Mouse (Mus musculus) midbrain, embryonic 13.5 days (tissue): ENCODE measurements around the gene Cct4. TPM values are rescaled to one million over a fixed set of nuclear protein-coding genes. Genes with fewer than 3 reads are reported as not detected.

Source experiments
- ATAC-seq: fragments of 200-750 bp; cut with Nextera tagmentation; 2 replicates; pipeline ENCODE4 v1.8.0; 2017; ENCODE audit warnings: mild to moderate bottlenecking, moderate TSS enrichment, moderate library complexity
- H3K27ac ChIP-seq: fragments of 300-500 bp; sonication (generic); 2 replicates; pipeline ENCODE4 v1.5.1; 2015; ENCODE audit warnings: inconsistent platforms, mild to moderate bottlenecking, moderate library complexity
- H3K27me3 ChIP-seq: fragments of 300-500 bp; sonication (generic); 2 replicates; pipeline ENCODE4 v1.6.1; 2015; ENCODE audit warnings: mild to moderate bottlenecking, inconsistent platforms
- H3K36me3 ChIP-seq: fragments of 300-500 bp; sonication (generic); 2 replicates; pipeline ENCODE4 v1.6.1; 2015; ENCODE audit warnings: mild to moderate bottlenecking, inconsistent platforms
- H3K4me1 ChIP-seq: fragments of 300-500 bp; sonication (generic); replicated peaks from 2 replicates; pipeline ENCODE4 v1.6.1; 2015; ENCODE audit warnings: inconsistent platforms
- H3K4me2 ChIP-seq: fragments of 300-500 bp; sonication (generic); replicated peaks from 2 replicates; pipeline ENCODE4 v1.6.1; 2015; ENCODE audit warnings: moderate library complexity, mild to moderate bottlenecking, inconsistent platforms
- H3K4me3 ChIP-seq: fragments of 300-500 bp; sonication (generic); replicated peaks from 2 replicates; pipeline ENCODE4 v1.5.1; 2015; ENCODE audit warnings: mild to moderate bottlenecking, inconsistent platforms
- H3K9ac ChIP-seq: fragments of 300-500 bp; sonication (generic); replicated peaks from 2 replicates; pipeline ENCODE4 v1.6.1; 2015; ENCODE audit warnings: mild to moderate bottlenecking, inconsistent platforms
- H3K9me3 ChIP-seq: fragments of 300-500 bp; sonication (generic); 2 replicates; pipeline ENCODE4 v1.6.1; 2016; ENCODE audit warnings: mild to moderate bottlenecking, inconsistent platforms
- WGBS: fragments of 180-500 bp; shearing (Covaris S2); methylation state at CpG from one replicate; pipeline ENCODE4 v1.1.7; 2015; 5-methylcytosine and 5-hydroxymethylcytosine counted together
- polyA plus RNA-seq: library from polyadenylated mRNA; unstranded; fragments of >200 nt; fragmentation: Nextera tagmentation; extraction: Ambion mirVana; gene quantifications from 2 replicates; pipeline ENCODE4 v1.2.1, GENCODE M21; 2015

Cct4 gene
- polyA plus RNA-seq, 1 experiment from 2014 or later, result 322 TPM

- Histone ChIP-seq H3K4me3 (peak within 1 kb of the TSS; percentile 59), H3K27me3 (no peaks in the 10 kb centered on the region), H3K9ac (peak within 1 kb of the TSS; percentile 72), H3K4me1 (peaks cover 30% of the 10 kb centered on the region), H3K36me3 (peaks cover 36% of the 10 kb centered on the region), H3K4me2 (peak within 1 kb of the TSS; percentile 70), H3K9me3 (peaks cover 33% of the 10 kb centered on the region), H3K27ac (peak within 1 kb of the TSS; percentile 70)
- WGBS, result 44% methylated on average over 56 of the region's 56 CpGs
- peak; percentile 88 for ATAC-seq
Observed at GRCm38 (mm10) chr11:22971835-22972709, 18.2 kb upstream of the Cct4 start, which contains the start of gene Zrsr1. Zrsr1 (plus strand) TSS chr11:22972005.

DNA sequence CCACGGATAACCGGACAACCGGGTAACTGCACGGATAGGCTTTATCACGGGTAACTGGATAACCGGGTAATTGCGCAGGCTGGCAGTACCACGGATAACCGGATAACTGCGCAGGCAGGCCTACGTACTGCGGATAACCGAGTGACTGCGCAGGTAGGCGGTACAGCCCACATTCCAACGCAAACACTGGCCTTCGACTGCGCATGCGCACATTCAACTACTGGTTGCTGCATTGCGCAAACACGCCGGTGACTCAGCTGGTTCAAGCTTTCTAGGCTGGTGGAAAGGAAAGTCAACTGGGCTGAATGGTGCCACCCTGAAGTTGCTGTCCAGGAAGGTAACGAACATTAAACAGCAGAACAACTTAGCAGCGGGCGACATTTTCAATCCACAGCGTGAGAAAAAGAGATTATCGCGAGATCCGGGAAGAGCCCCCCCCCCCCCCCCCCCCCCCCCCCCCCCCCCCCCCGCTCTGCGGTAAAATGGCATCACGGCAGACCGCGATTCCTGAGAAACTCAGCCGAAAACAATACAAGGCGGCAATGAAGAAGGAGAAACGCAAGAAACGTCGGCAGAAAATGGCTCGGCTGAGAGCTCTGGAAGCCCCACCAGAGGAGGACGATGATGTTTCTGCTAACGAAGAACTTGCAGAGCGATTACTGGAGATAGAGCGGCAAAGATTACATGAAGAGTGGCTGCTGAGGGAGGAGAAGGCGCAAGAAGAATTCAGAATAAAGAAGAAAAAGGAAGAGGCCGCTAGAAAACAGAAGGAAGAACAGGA is 17.4 kb upstream of the Cct4 start:
- WGBS, result 50% methylated on average over 43 of the region's 46 CpGs
- peaks cover 25% of the 10 kb centered on the region for H3K9me3 ChIP-seq
- H3K4me3 ChIP-seq, result peak overlapping the region; percentile 59
- H3K27ac ChIP-seq, result peak overlapping the region; percentile 70
- peak overlapping the region; percentile 72 for H3K9ac ChIP-seq
- no peaks in the 10 kb centered on the region for H3K27me3 ChIP-seq
- H3K4me1 ChIP-seq, result peaks cover 39% of the 10 kb centered on the region
- ATAC-seq, result peak; percentile 76
- H3K36me3 ChIP-seq, result peaks cover 36% of the 10 kb centered on the region
- peak overlapping the region; percentile 70 for H3K4me2 ChIP-seq

- WGBS, result 42% methylated on average over 14 of the region's 14 CpGs
- Histone ChIP-seq H3K27me3 (no peaks in the 10 kb centered on the region), H3K4me3 (peak overlapping the region; percentile 59), H3K36me3 (peaks cover 41% of the 10 kb centered on the region), H3K27ac (peak overlapping the region; percentile 59), H3K4me2 (peak overlapping the region; percentile 70), H3K9me3 (peaks cover 25% of the 10 kb centered on the region), H3K9ac (peak overlapping the region; percentile 65), H3K4me1 (peaks cover 43% of the 10 kb centered on the region)
- ATAC-seq, result no peak
Observed at GRCm38 (mm10) chr11:22973599-22973998, 16.7 kb upstream of the Cct4 start.

GRCm38 (mm10) chr11:22978215-22978614 is 12.1 kb upstream of the Cct4 start:
- Histone ChIP-seq H3K9ac (no peak overlapping the region), H3K4me3 (no peak overlapping the region), H3K36me3 (peaks cover 24% of the 10 kb centered on the region), H3K9me3 (peaks cover 6% of the 10 kb centered on the region; the same call in 1 of the 2 replicates), H3K4me1 (peaks cover 70% of the 10 kb centered on the region), H3K27ac (no peak overlapping the region), H3K4me2 (no peak overlapping the region), H3K27me3 (no peaks in the 10 kb centered on the region)
- WGBS, result 95% methylated on average over 3 of the region's 3 CpGs
- ATAC-seq, result no peak

DNA sequence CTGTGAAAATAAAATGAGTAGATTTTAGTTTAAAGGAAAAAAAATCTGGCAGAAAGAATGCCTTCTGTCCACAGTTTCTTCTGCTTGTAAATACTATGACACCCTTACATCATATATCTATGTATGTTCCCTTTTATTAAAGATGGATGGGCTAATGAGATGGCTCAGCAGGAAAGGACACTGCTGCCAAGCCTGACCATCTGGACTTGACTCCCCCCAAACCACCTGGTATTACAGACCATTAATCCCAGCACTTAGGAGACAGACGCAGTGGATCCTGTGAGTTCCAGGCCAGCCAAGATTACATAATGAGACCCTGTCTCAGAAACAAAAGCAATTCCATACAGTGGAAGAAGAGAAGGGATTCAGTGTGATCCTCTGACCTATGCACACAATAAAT is 11.6 kb upstream of the Cct4 start:
- Histone ChIP-seq H3K9me3 (0 out of 2 replicates have a peak, but pooled peaks cover 2% of the 10 kb centered on the region), H3K4me1 (peaks cover 70% of the 10 kb centered on the region), H3K27ac (no peak overlapping the region), H3K4me2 (no peak overlapping the region), H3K4me3 (no peak overlapping the region), H3K36me3 (peaks cover 23% of the 10 kb centered on the region), H3K9ac (no peak overlapping the region), H3K27me3 (no peaks in the 10 kb centered on the region)
- no peak for ATAC-seq
- 38% methylated on average over 1 of the region's 1 CpGs for WGBS

DNA sequence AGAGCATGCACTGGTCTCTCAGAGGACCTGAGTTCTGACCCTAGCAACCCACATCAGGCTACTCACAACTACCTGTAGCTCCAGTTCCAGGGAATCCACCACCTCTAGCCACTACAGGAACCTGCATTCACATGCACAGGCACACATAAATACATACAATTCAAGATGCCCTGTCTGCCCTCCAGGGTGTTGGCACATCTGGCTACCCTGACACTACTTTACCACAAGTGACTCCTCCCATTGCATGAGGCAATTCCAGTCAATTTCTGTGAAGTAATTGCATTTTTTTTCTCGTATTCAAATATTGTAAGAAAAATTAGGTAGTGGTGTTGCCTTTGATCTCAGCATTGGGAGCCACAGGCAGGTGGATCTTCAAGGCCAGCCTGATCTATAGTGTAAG is 11.1 kb upstream of the Cct4 start:
- no peak overlapping the region for H3K27ac ChIP-seq
- WGBS, result 79% methylated on average over 1 of the region's 1 CpGs
- no peak overlapping the region for H3K9ac ChIP-seq
- H3K4me3 ChIP-seq, result no peak overlapping the region
- peaks cover 20% of the 10 kb centered on the region for H3K36me3 ChIP-seq
- H3K9me3 ChIP-seq, result no peaks in the 10 kb centered on the region
- no peak overlapping the region for H3K4me2 ChIP-seq
- no peak for ATAC-seq
- H3K4me1 ChIP-seq, result peaks cover 65% of the 10 kb centered on the region
- H3K27me3 ChIP-seq, result no peaks in the 10 kb centered on the region

- Histone ChIP-seq H3K27ac (no peak overlapping the region), H3K4me3 (peak overlapping the region; percentile 61), H3K9ac (peak overlapping the region; percentile 78), H3K4me2 (peak overlapping the region; percentile 78), H3K4me1 (peaks cover 50% of the 10 kb centered on the region), H3K9me3 (no peaks in the 10 kb centered on the region), H3K36me3 (peaks cover 20% of the 10 kb centered on the region), H3K27me3 (0 out of 2 replicates have a peak, but pooled peaks cover 2% of the 10 kb centered on the region)
- ATAC-seq, result no peak
- 50% methylated on average over 4 of the region's 4 CpGs for WGBS
Observed at GRCm38 (mm10) chr11:22981041-22981440, 9.3 kb upstream of the Cct4 start.

- peak overlapping the region; percentile 78 for H3K9ac ChIP-seq
- peak; percentile 37 for ATAC-seq
- peaks cover 17% of the 10 kb centered on the region for H3K36me3 ChIP-seq
- peak overlapping the region; percentile 94 for H3K27ac ChIP-seq
- peak overlapping the region; percentile 78 for H3K4me2 ChIP-seq
- no peaks in the 10 kb centered on the region for H3K9me3 ChIP-seq
- peak overlapping the region; percentile 61 for H3K4me3 ChIP-seq
- H3K4me1 ChIP-seq, result peaks cover 45% of the 10 kb centered on the region
- WGBS, result 6% methylated on average over 12 of the region's 12 CpGs
- H3K27me3 ChIP-seq, result 0 out of 2 replicates have a peak, but pooled peaks cover 2% of the 10 kb centered on the region
Observed at GRCm38 (mm10) chr11:22981543-22981950, 8.8 kb upstream of the Cct4 start.

DNA sequence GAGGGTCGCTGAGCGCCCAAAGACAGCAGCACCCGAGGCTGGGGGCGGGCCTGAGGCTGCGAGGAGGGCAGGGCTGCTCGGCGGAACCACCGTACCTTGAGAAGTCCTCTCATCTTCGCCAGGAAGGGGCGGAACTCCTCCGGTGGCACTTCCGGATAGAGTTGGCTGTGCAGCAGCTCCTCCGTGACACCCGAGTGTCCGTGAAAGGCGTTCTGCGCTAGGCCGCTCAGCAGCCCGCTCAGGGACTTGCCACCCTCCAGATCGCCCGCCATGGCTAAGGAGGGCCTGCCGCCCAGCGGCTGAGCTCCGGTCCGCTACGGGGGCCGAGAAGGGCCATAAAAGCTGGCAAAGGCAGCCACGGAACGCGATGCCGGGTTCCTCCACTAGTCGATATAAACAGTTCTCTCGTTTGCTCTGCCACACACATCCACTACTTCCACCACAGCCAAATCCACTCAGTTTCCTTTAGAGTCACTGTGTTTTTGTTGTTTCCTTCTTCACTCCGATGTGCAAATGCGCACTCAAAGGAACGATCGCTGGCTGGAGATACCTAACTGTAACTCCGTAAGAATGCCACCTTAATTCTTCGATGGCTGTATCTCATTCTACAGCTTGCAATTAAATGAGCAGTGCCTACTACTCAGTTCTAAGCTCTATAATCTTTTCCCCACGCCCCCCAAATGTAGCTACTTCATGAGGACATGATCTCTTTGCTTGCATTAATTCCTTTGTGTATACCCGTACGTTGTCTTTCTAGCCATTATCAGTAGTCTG is 8.1 kb upstream of the Cct4 start, which contains the start of the genes Gm28048 and Commd1:
Gene Gm28048 (minus strand): TSS at position 107 of the 774 bp plus-strand sequence.
Gene Commd1 (minus strand): TSS at position 399 of the 774 bp plus-strand sequence.
- H3K27ac ChIP-seq, result peak within 1 kb of the TSS; percentile 94
- 0 out of 2 replicates have a peak, but pooled peaks cover 2% of the 10 kb centered on the region for H3K27me3 ChIP-seq
- ATAC-seq, result peak; percentile 96
- peaks cover 39% of the 10 kb centered on the region for H3K4me1 ChIP-seq
- H3K9ac ChIP-seq, result peak within 1 kb of the TSS; percentile 78
- peak within 1 kb of the TSS; percentile 78 for H3K4me2 ChIP-seq
- H3K36me3 ChIP-seq, result peaks cover 13% of the 10 kb centered on the region
- no peaks in the 10 kb centered on the region for H3K9me3 ChIP-seq
- H3K4me3 ChIP-seq, result peak within 1 kb of the TSS; percentile 61
- WGBS, result 2% methylated on average over 42 of the region's 42 CpGs

DNA sequence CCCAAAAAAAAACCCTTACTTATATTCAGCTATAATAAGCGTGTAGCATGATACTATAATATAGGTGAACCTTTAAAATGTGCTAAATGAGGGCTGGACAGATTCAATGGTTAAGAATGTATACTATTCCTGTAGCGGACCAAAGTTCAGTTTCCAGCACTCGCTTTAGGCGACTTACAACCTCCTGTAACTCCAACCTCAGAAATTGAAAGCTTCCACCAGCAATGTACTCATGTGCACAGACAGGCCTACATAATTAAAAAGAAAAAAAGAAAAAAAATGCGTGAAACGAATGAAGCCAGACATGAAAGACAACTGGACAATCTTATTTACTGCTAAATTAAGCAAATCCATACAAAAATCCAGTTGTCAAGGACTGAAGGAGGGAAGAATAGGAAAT is 7.5 kb upstream of the Cct4 start:
- 0 out of 2 replicates have a peak, but pooled peaks cover 2% of the 10 kb centered on the region for H3K27me3 ChIP-seq
- H3K36me3 ChIP-seq, result peaks cover 6% of the 10 kb centered on the region
- no peaks in the 10 kb centered on the region for H3K9me3 ChIP-seq
- no peak for ATAC-seq
- no peak overlapping the region for H3K9ac ChIP-seq
- no peak overlapping the region for H3K4me3 ChIP-seq
- H3K4me2 ChIP-seq, result no peak overlapping the region; the same call in 1 of the 2 replicates
- no peak overlapping the region for H3K27ac ChIP-seq
- peaks cover 32% of the 10 kb centered on the region for H3K4me1 ChIP-seq
- WGBS, result 67% methylated on average over 6 of the region's 6 CpGs

- H3K4me2 ChIP-seq, result no peak overlapping the region
- no peak overlapping the region for H3K4me3 ChIP-seq
- H3K9ac ChIP-seq, result no peak overlapping the region
- H3K27me3 ChIP-seq, result 0 out of 2 replicates have a peak, but pooled peaks cover 2% of the 10 kb centered on the region
- ATAC-seq, result no peak
- no peak overlapping the region for H3K27ac ChIP-seq
- WGBS, result 87% methylated on average over 3 of the region's 3 CpGs
- H3K4me1 ChIP-seq, result peaks cover 15% of the 10 kb centered on the region
- no peaks in the 10 kb centered on the region for H3K9me3 ChIP-seq
- no peaks in the 10 kb centered on the region for H3K36me3 ChIP-seq
Observed at GRCm38 (mm10) chr11:22985510-22985909, 4.8 kb upstream of the Cct4 start.
